Mouse (Mus musculus): ENCODE results near the gene Clec12b.

- TF ChIP-seq TCF12 (IDR thresholded peaks at IDR 0.05; ENCODE audit: low read depth, low read length) (no peak), POLR2A (IDR thresholded peaks at IDR 0.05; ENCODE audit: control insufficient read depth in 1 of 2, insufficient read depth in 1 of 2, low read depth in 1 of 2, low read length in 2 of 2, poor library complexity in 1 of 2) (no peak), GABPA (IDR thresholded peaks at IDR 0.05; ENCODE audit: low read depth, low read length) (no peak)
Measured at GRCm38 (mm10) chr6:129403391-129403790, 17.7 kb upstream of the Clec12b start.
